Comparison of ENCODE assay signal across 34 mouse cellular contexts in genomic region chrX:153742493-153742892, GRCm38 (mm10).
"Had no signal": no experiment of that assay in that cellular context is flagged by ENCODE, and none has a peak within 500 bp of the region (broad histone marks: within the 10 kb centered on the region; RNA-seq: fewer than 3 reads in every experiment).

No protein-coding gene starts in this region.

- H3K9me3 ChIP-seq: heart, embryonic 12.5 days; heart, embryonic 13.5 days; heart, embryonic 15.5 days; hindbrain, embryonic 10.5 days; hindbrain, embryonic 12.5 days; hindbrain, embryonic 13.5 days; hindbrain, embryonic 15.5 days; intestine, embryonic 15.5 days; kidney, embryonic 15.5 days had no signal

- ATAC-seq: hindbrain, embryonic 16.5 days; hindbrain, postnatal 0 days; inflammation-experienced regulatory T-cells, adult 6 months; intestine, embryonic 15.5 days; intestine, embryonic 16.5 days; intestine, postnatal 0 days had no signal

- H3K27me3 ChIP-seq: heart, embryonic 12.5 days; heart, embryonic 13.5 days; heart, embryonic 15.5 days; hindbrain, embryonic 12.5 days; hindbrain, embryonic 13.5 days; hindbrain, embryonic 15.5 days; intestine, embryonic 15.5 days had no signal

- H3K4me2 ChIP-seq: heart, embryonic 12.5 days; heart, embryonic 13.5 days; heart, embryonic 15.5 days; hindbrain, embryonic 12.5 days; hindbrain, embryonic 13.5 days; hindbrain, embryonic 14.5 days; hindbrain, embryonic 15.5 days; intestine, embryonic 15.5 days; kidney, embryonic 15.5 days had no signal

- H3K27ac ChIP-seq: heart, embryonic 13.5 days; heart, embryonic 15.5 days; hindbrain, embryonic 10.5 days; hindbrain, embryonic 12.5 days; hindbrain, embryonic 13.5 days; hindbrain, embryonic 14.5 days; hindbrain, embryonic 15.5 days; hindbrain, postnatal 0 days; intestine, embryonic 15.5 days; kidney, embryonic 15.5 days; kidney, postnatal 0 days; layer of hippocampus, adult 2 months; left cerebral cortex, adult 2 months had no signal

- H3K4me3 ChIP-seq: heart, embryonic 12.5 days; heart, embryonic 13.5 days; heart, embryonic 15.5 days; hindbrain, embryonic 10.5 days; hindbrain, embryonic 12.5 days; hindbrain, embryonic 13.5 days; hindbrain, embryonic 15.5 days; intestine, embryonic 15.5 days; kidney, embryonic 15.5 days; layer of hippocampus, adult 2 months; left cerebral cortex, adult 2 months had no signal

- DNase-seq: heart, postnatal 10 days; heart, postnatal 14 days; heart, postnatal 36 days; heart, postnatal 4 days; kidney, adult 11 months; kidney, adult 18-20 months; kidney, adult 2 months; kidney, adult 8-10 months; kidney, adult 9 months; kidney, postnatal 10 days; kidney, postnatal 14 days; kidney, postnatal 25 days; kidney, postnatal 36 days; kidney, postnatal 4 days; layer of hippocampus, adult 9-11 months; layer of hippocampus, postnatal 36 days had no signal

- H3K36me3 ChIP-seq: heart, embryonic 15.5 days; hindbrain, embryonic 12.5 days; hindbrain, embryonic 13.5 days; hindbrain, embryonic 15.5 days; intestine, embryonic 15.5 days; kidney, embryonic 15.5 days had no signal

- H3K9ac ChIP-seq: heart, embryonic 12.5 days; heart, embryonic 13.5 days; heart, embryonic 15.5 days; hindbrain, embryonic 12.5 days; hindbrain, embryonic 13.5 days; hindbrain, embryonic 14.5 days; hindbrain, embryonic 15.5 days; intestine, embryonic 15.5 days; kidney, embryonic 15.5 days had no signal

- H3K4me1 ChIP-seq: heart, embryonic 12.5 days; heart, embryonic 13.5 days; heart, embryonic 15.5 days; hindbrain, embryonic 10.5 days; hindbrain, embryonic 12.5 days; hindbrain, embryonic 13.5 days; hindbrain, embryonic 15.5 days; intestine, embryonic 15.5 days; kidney, embryonic 15.5 days had no signal
